Comparison of ENCODE assay signal across 8 mouse cellular contexts in the genomic region with DNA sequence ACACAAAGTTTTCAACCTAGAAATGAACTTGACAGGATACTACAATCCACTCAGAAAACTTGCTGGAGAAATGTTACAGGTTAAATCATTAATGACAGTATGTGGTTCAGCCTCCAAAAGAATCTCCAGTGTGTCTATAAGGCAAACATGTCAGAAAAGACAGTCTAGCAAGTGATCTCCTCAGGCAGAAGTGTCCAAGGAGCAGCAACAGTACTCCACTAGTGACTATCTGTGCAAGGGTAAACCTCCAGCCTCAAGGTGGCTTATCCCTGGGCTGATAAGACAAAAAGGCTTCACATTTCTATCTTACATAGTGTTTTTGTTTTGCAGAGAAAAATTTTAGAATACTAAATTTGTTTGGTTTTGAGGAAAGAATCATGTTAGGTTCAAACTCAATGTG. TPM values are rescaled to one million over a fixed set of nuclear protein-coding genes. Genes with fewer than 3 reads are reported as not detected.
DNase-seq lines count a peak whose midpoint lies in the region; ATAC-seq lines count a peak whose summit lies in the region.
"Had no signal": no experiment of that assay in that cellular context is flagged by ENCODE, and none has a peak within 500 bp of the region (broad histone marks: within the 10 kb centered on the region; RNA-seq: fewer than 3 reads in every experiment).

No protein-coding gene starts in this region.

- H3K9ac ChIP-seq in neural tube, embryonic 11.5 days (ENCODE audit: low read length): no peak overlapping the region
- H3K9ac ChIP-seq in forebrain, embryonic 11.5 days (ENCODE audit: low read length): no peak overlapping the region
- 0 out of 2 replicates have a peak overlapping the region, but pooled peaks have one; percentile 16 for H3K9ac ChIP-seq in liver, embryonic 11.5 days (ENCODE audit: low read depth, low read length)
- no peak overlapping the region for H3K9ac ChIP-seq in stomach, embryonic 16.5 days (ENCODE audit: low read length)

- peaks cover 14% of the 10 kb centered on the region for H3K4me1 ChIP-seq in neural tube, embryonic 11.5 days (ENCODE audit: control insufficient read depth, insufficient read depth, low read length)
- 0 out of 2 replicates have a peak, but pooled peaks cover 3% of the 10 kb centered on the region for H3K4me1 ChIP-seq in forebrain, embryonic 11.5 days (replicated peaks; ENCODE audit: control insufficient read depth, insufficient read depth, low read length)
- H3K4me1 ChIP-seq in liver, embryonic 11.5 days (replicated peaks; ENCODE audit: control insufficient read depth, insufficient read depth, low read length): peaks cover 25% of the 10 kb centered on the region
- H3K4me1 ChIP-seq in stomach, embryonic 16.5 days (ENCODE audit: control insufficient read depth, insufficient read depth, low read length): peaks cover 8% of the 10 kb centered on the region; the same call in 1 of the 2 replicates

- peak overlapping the region; percentile 31 for H3K4me2 ChIP-seq in neural tube, embryonic 11.5 days (ENCODE audit: low read depth)
- H3K4me2 ChIP-seq in forebrain, embryonic 11.5 days (ENCODE audit: low read depth, low read length, severe bottlenecking): peak overlapping the region; percentile 38
- H3K4me2 ChIP-seq in liver, embryonic 11.5 days: peak overlapping the region; percentile 62
- H3K4me2 ChIP-seq in stomach, embryonic 16.5 days (ENCODE audit: low read depth, low read length): peak overlapping the region; percentile 30

- H3K27me3 ChIP-seq in neural tube, embryonic 11.5 days (ENCODE audit: control insufficient read depth, insufficient read depth, low read length): no peaks in the 10 kb centered on the region
- no peaks in the 10 kb centered on the region for H3K27me3 ChIP-seq in forebrain, embryonic 11.5 days (ENCODE audit: control insufficient read depth, insufficient read depth, low read length)
- H3K27me3 ChIP-seq in liver, embryonic 11.5 days (replicated peaks; ENCODE audit: control insufficient read depth, insufficient read depth, low read length): no peaks in the 10 kb centered on the region
- H3K27me3 ChIP-seq in stomach, embryonic 16.5 days (ENCODE audit: control insufficient read depth, insufficient read depth, low read length): no peaks in the 10 kb centered on the region

- H3K36me3 ChIP-seq in neural tube, embryonic 11.5 days (ENCODE audit: control insufficient read depth, insufficient read depth, low read length): no peaks in the 10 kb centered on the region
- H3K36me3 ChIP-seq in forebrain, embryonic 11.5 days (ENCODE audit: control insufficient read depth, insufficient read depth, low read length): no peaks in the 10 kb centered on the region
- H3K36me3 ChIP-seq in liver, embryonic 11.5 days (ENCODE audit: control insufficient read depth, insufficient read depth, low read length): no peaks in the 10 kb centered on the region
- no peaks in the 10 kb centered on the region for H3K36me3 ChIP-seq in stomach, embryonic 16.5 days (ENCODE audit: control insufficient read depth, insufficient read depth, low read length)

- no peak for ATAC-seq in neural tube, embryonic 11.5 days (ENCODE audit: insufficient read depth, low FRiP score, low TSS enrichment)
- no peak for ATAC-seq in forebrain, embryonic 11.5 days (replicated peaks; ENCODE audit: low FRiP score)
- ATAC-seq in liver, embryonic 11.5 days (replicated peaks; ENCODE audit: low FRiP score): peak; percentile 39
- no peak for ATAC-seq in stomach, embryonic 16.5 days (ENCODE audit: insufficient read depth, low FRiP score)

- H3K4me3 ChIP-seq in neural tube, embryonic 11.5 days (ENCODE audit: low read depth, low read length): no peak overlapping the region
- H3K4me3 ChIP-seq in forebrain, embryonic 11.5 days (ENCODE audit: low read depth, low read length): no peak overlapping the region
- peak overlapping the region; percentile 34 for H3K4me3 ChIP-seq in liver, embryonic 11.5 days (ENCODE audit: low read depth, low read length)
- peak overlapping the region; percentile 0; the same call in 1 of the 2 replicates for H3K4me3 ChIP-seq in stomach, embryonic 16.5 days (replicated peaks; ENCODE audit: low read length)

- H3K27ac ChIP-seq in neural tube, embryonic 11.5 days (ENCODE audit: low read depth, low read length): no peak overlapping the region
- no peak overlapping the region for H3K27ac ChIP-seq in forebrain, embryonic 11.5 days (ENCODE audit: low read depth, low read length)
- H3K27ac ChIP-seq in liver, embryonic 11.5 days (ENCODE audit: low read depth, low read length): peak overlapping the region; percentile 35
- H3K27ac ChIP-seq in stomach, embryonic 16.5 days (ENCODE audit: low read length): no peak overlapping the region

- H3K9me3 ChIP-seq in neural tube, embryonic 11.5 days (ENCODE audit: control insufficient read depth, low read length): no peaks in the 10 kb centered on the region
- no peaks in the 10 kb centered on the region for H3K9me3 ChIP-seq in forebrain, embryonic 11.5 days (ENCODE audit: control insufficient read depth, low read length)
- H3K9me3 ChIP-seq in liver, embryonic 11.5 days (ENCODE audit: control insufficient read depth, low read length): no peaks in the 10 kb centered on the region
- no peaks in the 10 kb centered on the region for H3K9me3 ChIP-seq in stomach, embryonic 16.5 days (replicated peaks; ENCODE audit: control insufficient read depth, low read length)

- no peak for DNase-seq in neural tube, embryonic 11.5 days (ENCODE audit: low spot score)
- DNase-seq in neural tube, embryonic 10.5 days (ENCODE audit: extremely low spot score, low spot score): no peak
- DNase-seq in forebrain, embryonic 11.5 days (ENCODE audit: low spot score): no peak
- DNase-seq in liver, embryonic 11.5 days (ENCODE audit: low spot score): no peak
- no peak for DNase-seq in right cerebral cortex, adult 2 months (ENCODE audit: low spot score in 2 of 2)
- DNase-seq in thymus, postnatal 25 days: no peak
- DNase-seq: adrenal gland, adult 2 months had no signal

RNA-seq across cellular contexts. Expression of a gene that starts 2.9 kb away (rescaled TPM):
- polyA plus RNA-seq in neural tube, embryonic 11.5 days (2014; fragmentation: Nextera tagmentation; extraction: Ambion mirVana): 32.5 and 33.4 TPM in 2 replicates
- 38.1 and 39.6 TPM in 2 replicates for polyA plus RNA-seq in forebrain, embryonic 11.5 days (2014; fragmentation: Nextera tagmentation; extraction: Ambion mirVana)
- polyA plus RNA-seq in liver, embryonic 11.5 days (2014; fragmentation: Nextera tagmentation; extraction: Ambion mirVana): 23.2 and 27.0 TPM in 2 replicates
- polyA plus RNA-seq in stomach, embryonic 16.5 days (2015; fragmentation: Nextera tagmentation; extraction: Ambion mirVana): 20.1 and 20.4 TPM in 2 replicates

RNA-seq across cellular contexts. Expression of a gene that starts 59.5 kb away (rescaled TPM):
- polyA plus RNA-seq in neural tube, embryonic 11.5 days (2014; fragmentation: Nextera tagmentation; extraction: Ambion mirVana): not detected in 2 replicates
- not detected in 2 replicates for polyA plus RNA-seq in forebrain, embryonic 11.5 days (2014; fragmentation: Nextera tagmentation; extraction: Ambion mirVana)
- polyA plus RNA-seq in liver, embryonic 11.5 days (2014; fragmentation: Nextera tagmentation; extraction: Ambion mirVana): not detected in 2 replicates
- polyA plus RNA-seq in stomach, embryonic 16.5 days (2015; fragmentation: Nextera tagmentation; extraction: Ambion mirVana): not detected in 2 replicates
- polyA plus RNA-seq: adrenal gland, adult 2 months had no signal

Comparison
In these comparisons a context has a peak if more than half of its experiments do, and no peak if none do; other contexts are left out.
1. H3K4me3 ChIP-seq: peak in liver, embryonic 11.5 days (single experiment) and stomach, embryonic 16.5 days (single experiment); none in neural tube, embryonic 11.5 days (single experiment) and forebrain, embryonic 11.5 days (single experiment).
2. Peak in every context shown above with its lines, with median percentiles within 50 percentile points of each other: H3K4me2 ChIP-seq.